Mouse (Mus musculus) layer of hippocampus, adult 18-20 months (tissue): Measurements from ENCODE around the gene Tgm6. TPM values are rescaled to one million over a fixed set of nuclear protein-coding genes. Genes with fewer than 3 reads are reported as not detected.

ENCODE experiments used
- DNase-seq, 2 experiments: peaks; one replicate each; pipeline ENCODE4 v3.0.0; 2022; ENCODE audit warnings: low spot score in 2 of 2
- long read RNA-seq: library from polyadenylated mRNA; stranded (forward); transcript quantifications from one replicate; pipeline ENCODE4 v2.0.0, GENCODE M21; 2021
- total RNA-seq, 2 experiments: library from RNA; stranded (reverse); gene quantifications; 2 replicates each; pipeline ENCODE4 v1.2.3; 2021

The Tgm6 gene
- under 1 TPM in 1 of 2 experiments, not detected in 1; 0.17 TPM for total RNA-seq
- long read RNA-seq, result 0 reads

DNA sequence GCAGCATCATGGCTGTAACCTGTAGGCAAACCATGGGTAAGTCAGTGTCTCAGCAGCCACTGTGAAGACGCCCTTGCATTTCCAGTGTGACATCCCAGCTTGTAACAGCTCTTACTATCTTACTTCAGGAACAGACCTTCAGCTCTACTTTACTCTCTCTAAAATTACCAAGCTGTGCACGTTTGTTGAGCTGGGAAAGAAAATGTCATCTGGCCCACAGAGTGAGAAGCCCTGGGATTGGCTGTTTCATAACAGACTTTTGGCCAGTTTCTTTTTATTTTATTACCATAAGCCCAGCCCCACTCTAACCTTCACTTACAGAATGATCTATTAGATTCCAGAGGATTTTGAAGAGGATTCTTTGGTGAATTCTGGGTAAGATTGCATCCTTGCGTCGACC, at the start of gene Tgm6:
Gene Tgm6 (plus strand): TSS at position 301 of the 400 bp plus-strand sequence.
- no peak for DNase-seq

DNA sequence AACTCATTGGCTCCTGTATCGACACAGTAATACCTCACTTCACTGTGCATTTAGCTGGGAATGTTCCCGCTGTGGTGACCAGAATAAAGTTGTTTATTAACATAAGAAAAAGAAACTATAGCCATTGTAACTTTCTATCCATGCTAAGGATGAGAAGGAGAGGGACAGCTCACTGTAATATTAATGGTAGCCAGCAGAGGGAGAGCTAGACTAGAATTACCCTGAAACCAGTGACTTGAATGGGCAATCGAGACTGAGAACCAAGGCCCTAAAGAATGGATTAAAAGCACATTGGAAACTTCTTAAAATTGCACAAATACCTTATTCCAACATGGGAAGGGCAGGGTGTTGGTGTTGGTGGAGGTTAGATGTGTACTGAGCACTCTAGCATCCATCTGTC, 44.0 kb upstream of the Tgm6 start:
- DNase-seq, result peak in 1 of 2 experiments; percentile 74

DNA sequence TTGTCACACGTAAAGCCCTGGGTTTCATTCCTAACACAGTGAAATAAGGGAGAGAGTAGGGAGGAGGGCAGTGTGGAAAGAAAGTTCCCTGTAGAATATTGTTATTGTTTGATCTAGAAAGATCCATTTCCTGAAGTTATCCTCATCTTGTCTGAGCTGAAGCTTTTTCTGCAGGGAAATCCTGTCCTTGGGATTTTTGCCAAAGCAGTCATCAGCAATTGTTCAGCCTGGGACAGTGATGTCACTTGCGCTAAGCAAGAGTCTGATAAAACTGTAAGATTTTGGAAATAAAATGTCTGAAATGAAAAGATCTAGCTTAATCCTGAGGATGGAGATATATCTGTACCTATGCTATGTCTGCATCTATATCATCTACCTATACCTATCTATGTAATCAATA, 41.8 kb upstream of the Tgm6 start:
- no peak for DNase-seq

DNA sequence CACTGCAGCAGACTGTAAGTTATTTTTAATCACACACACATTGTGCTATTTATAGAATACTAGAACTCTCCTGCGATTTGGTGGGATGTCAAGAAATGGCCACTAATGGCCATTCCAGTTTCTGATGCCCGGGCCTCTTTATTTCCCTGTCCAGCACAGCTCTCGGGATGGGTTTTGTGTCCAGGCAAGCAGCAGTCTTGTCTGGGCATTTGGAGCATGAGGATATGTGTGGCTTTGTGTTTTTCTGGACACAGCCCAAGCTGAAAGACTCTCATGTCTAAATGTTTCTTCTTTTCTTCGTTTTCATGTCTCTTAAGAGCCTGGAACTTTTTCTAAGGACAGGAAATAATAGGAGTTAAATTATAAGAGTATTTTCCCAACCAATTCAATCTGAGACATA, 588 bp downstream of the Tgm6 start:
- DNase-seq, result no peak

DNA sequence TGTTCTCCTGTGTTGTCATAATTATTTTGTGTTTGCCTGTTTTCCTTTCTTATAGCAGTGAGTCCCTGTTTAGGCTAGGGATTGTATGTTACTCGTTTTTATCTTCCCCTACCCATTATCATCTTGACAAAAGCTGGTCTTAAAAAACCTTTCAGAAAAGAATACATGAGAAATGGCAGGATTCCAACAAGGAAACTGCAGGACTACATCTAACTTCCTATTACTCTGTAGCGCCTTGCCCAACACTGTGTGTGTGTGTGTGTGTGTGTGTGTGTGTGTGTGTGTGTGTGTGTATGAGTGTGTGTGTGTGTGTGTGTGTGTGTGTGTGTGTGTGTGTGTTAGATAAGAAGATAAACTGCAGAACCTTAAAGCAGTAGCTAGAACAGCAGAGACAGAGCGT, 1.2 kb downstream of the Tgm6 start:
- no peak for DNase-seq

DNA sequence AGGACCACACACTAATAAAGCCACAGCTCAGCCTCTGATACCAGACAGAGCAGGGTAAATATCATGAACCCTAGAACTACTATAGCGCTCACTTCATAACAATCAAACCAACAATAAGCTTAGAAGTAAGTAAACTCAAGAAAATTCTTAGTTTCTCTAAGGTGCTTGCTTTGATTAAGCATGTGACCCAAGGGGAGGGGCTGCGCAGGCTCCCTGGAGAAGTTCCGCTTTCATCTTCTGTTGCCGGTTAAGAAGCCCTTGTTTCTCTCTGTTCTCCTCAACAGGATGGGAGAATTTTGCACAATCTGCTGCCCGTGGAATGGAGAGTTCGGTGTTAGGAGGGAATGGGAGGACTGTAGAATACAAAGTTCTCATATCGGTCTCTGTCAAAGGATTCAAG, 6.4 kb downstream of the Tgm6 start:
- DNase-seq, result no peak

DNA sequence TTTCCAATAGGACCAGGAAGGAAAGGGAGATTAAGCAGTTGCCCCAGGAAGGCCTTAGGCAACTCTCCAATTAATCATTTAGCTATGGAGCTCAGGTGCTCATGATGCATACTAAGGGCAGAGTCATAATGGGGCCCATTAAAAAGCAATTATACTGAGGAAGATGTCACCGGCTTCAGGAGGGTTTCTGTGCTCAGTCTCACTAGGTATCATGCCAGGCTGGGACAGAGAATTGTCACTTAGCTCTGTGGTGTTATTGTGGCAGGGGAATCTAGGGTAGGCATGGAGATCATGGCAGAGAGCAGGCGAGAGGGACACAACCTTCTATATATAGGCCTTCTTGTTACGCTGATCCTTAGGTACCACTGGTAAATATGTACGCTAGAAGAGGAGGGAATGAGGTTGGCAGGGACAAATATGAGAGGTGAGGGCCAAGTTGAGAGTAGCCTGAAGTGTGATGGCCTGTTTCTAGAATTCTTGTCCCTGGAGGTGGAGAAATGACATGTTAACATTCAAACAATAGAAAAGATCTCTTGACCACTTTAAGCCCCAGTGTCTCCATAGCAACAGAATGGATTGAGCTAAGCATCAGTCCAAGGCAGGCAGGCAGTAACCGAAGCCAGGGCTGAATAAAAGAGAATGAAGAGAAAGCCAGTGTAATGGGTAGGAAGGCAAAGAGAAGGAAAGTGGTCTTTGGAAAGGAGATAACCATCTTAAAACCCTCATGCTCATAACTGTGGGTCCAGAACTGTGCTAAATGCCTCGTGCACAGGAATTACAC, 13.3 kb downstream of the Tgm6 start:
- no peak for DNase-seq

DNA sequence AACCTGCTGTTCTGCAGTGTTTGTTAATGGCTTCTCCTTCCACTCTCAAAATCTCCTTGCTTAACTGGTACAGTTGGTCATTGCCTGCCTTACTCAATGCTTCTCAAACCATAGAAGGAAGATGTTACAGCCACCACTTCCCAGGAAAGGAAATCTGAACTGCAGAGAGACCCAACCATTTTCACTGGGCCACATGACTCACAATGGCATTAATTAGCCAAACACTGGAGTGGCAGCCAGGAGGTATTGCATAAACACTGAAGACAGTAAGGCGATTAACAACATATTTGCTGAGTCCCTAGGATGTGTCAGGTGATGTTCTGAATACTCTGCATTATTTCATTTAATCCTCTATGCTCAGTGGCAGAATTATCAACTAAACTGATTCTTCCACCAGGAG, 13.9 kb downstream of the Tgm6 start:
- no peak for DNase-seq

DNA sequence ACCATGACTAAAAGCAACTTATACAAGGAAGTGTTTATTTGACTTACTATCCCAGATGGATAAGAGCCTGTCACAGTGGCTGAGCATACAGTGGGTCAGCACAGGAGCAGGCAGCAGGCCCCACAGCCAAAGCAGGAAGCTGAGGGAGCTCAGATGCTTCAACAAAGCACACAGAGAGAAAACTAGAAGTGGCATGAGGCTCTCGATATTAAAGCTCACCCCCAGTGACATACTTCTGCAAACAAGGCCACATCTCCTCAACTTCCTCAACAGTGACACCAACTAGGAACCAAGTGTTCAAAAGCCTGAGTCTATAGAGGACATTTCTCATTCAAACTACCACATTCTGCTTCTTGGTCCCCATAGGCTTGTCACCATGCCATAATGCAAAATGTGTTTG, 17.5 kb downstream of the Tgm6 start:
- DNase-seq, result no peak

DNA sequence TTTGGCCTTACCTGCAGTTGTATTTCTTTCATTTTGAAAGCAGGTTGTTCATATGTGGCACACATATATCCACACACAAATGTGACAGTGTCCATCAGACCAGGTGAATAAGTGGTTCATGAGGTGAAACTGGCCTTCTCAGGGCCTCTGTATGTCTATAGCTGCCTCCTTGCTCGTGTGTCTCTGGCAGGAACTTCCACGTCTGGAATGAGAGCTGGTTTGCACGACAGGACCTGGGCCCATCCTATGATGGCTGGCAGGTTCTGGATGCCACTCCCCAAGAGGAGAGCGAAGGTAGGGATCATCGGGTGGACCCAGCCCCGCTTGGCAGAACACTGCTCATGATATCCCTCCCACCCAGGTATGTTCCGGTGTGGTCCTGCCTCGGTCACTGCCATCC, 30.8 kb downstream of the Tgm6 start:
- no peak for DNase-seq

DNA sequence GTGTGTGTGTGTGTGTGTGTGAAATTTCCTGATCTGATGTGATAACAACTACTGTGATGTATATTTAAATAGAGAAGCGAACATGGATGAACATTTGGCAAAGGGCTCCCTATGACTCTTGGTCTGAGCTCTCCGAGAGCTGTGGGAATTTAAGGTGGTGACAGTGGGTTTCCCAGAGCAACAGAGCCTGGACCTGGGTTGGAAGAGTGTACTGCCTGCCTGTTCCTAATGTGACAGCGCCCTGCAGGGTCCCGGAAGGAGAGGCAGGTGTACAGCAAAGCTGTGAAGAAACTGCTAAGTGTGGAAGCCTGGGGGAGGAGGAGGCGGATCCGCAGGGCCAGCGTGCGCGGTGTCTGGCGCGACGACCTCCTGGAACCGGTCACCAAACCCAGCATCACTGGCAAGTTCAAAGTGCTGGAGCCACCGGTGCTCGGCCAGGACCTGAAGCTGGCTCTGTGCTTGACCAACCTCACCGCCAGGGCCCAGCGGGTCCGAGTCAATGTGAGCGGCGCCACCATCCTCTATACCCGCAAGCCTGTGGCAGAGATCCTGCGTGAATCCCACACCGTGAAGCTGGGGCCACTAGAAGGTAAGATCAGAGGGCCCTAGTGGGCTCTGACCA, 32.6 kb downstream of the Tgm6 start:
- DNase-seq, result no peak

DNA sequence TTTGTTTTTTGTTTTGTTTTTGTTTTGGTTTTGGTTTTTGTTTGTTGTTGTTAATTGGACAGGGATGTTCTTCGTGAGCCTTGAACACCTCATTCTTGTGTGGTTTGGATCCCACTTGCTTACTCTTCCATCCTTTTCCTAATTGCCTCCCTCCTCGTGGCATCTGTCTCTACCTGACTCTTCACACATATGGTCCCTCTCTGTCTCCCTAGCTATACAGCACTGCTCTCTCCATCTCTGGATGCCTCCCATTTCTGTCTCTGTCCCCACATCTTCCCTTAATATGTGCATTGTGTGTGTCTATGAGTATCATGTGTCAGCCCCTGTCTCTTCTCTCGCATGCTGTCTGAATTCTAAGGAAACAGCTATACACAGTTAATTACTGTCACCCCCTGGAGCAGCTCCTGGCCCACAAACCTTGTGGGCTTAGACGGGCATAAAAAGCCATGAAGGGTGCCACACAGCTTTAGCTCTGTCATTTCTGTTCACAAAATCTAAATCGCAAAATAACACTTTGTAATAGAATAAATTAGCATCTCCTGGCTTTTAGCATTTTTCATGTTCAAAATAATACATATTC, 34.0 kb downstream of the Tgm6 start:
- no peak for DNase-seq

DNA sequence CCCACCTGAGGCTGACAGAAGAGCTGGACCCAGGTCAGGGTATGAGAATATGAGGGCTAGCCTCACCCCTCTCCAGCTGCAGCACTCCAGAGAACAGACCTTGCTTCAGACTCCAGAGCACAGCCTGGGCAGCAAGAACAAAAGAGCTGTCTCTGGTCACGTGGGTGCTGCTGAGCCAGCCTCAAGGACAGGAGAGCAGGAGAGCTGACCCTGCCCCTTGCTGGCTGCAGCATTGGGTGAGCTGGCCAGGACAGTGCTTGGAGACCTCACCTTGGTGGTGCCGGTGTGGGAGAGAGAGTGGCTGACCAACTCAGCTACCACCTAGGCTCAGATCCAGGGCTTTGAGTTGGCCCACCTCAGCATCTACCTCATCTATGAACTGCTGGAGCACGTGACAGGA, 43.0 kb downstream of the Tgm6 start:
- DNase-seq, result no peak

DNA sequence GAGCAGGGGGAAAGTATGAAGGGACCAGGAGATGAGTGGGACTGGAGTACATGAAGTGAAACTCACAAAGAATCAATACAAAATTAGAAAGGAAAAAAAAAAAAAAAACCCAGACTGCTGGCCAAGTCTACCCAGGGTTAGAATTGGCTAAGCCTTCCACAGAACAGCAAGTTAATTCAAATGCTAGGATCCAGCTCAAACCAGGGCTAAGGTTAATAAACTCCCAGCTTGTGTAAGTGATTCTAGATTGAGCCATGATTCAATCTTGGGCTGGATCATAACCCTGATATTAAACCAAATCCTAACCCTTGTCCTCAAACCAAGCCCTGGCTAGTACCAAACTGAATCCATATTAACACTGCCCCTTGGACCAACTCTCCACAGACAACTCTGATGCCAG, 43.6 kb downstream of the Tgm6 start:
- DNase-seq, result no peak

DNA sequence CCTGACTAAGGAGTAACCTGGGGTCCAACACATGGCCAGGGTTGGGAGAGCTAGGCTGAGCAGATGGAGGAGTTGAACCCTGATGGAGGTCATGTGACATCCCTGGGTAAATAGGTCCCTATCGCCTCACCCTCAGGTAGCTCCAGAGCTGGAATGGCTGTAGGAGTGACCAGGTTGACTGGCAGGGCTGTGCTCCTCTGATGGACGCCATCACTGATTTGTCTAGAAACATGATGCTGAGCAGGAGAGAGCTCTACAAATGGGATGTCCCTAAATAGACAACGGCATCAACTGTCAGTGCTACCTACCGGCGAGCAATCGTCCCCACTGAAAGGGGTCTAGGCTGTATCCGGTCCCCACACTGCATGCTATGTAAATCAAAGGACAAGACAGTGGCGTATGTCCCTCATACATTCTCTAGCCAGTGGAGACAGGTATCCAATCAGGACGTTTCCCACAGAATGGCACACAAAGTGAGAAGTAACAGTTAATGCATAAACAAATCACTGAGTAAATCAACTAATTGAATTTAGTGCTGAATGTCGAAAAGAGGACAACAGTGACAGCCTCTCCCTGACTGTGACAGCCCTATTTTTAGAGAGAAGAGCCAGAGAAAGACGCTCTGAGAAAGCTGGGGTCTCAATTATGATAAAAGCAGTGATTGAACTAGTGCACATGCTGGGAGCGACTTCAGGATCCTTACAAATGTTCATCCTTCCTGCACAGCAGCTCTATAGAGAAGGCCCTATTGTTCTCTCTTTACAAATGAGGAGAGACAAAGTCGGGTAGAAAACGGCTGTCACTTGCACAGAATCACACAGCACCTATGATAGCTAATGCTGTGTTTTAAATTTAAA, 45.2 kb downstream of the Tgm6 start:
- DNase-seq, result no peak

DNA sequence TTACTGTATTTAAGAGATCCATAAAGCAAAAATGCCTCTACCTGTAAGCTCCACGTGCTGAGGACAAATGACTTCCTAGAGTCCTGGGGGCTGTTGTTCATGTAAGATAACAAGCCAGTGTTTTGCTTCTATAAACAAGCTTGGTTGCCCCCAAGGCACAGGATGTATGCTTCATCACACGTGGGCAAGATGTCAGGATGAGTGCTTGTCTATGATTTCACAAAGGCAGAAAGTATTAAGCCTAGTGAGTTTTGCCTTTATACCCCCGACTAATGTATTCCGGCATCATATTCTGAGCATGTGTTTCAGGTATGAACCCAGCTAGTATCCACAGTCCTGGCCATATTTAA, 45.8 kb downstream of the Tgm6 start:
- DNase-seq, result no peak

DNA sequence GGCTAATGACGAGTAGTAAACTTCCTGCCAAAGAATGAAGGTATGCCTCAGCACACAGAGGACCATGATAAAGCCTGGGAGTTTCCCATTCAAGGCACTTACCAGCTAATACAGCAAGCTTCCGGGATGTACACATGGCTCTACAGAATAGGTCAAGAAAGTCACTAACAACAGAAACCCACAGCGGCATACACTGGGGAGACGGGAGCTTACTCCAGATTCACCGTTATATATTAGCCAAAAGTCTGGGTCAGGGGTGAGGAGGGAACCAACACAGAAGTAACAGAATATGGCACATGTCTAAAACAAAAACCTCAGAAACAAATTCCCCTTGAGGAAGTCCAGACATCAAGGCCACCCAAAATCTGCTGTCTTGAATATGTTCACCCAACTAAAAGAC, 50.5 kb downstream of the Tgm6 start:
- no peak for DNase-seq

DNA sequence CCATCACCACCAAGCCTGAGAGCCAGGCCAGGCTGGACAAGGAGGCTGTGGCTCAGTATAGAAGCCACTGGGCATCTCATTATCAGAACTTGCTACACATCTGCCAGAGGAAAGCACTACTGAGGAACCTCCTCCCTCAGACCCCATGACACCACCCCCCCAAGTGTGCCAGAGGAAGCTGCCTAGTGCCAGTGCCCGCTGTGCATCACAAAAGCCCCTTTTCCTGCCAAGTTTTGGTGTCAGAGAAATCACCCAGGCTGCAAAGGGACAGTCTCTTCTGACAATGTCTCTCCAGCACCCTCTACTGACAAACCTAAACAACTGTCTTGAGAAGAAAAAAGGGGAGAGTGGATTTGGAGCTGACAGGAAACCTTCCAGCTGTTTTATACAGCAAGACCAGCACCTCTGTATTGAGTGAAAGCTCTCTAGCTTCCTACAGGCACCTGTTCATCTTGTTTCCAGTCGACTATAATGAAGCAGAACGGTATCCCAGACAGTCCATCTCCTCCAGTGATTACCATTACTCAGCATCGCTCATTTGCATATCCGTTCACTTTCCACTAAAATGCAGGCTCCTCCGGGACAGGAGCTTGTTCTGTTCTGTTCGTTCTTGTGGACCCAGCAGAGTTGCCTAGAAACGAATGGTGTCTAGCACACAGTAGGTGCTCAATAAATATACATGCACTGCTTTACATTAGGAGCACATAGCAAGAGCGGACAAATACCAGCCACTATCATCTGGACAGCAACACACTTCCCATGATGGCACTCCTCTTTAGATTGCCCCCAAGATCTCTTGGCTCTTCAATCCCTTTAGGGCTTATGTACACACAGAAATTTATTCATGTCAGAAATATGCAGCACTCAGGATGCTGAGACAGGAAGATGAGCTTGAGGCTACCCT, 54.3 kb downstream of the Tgm6 start:
- peak; percentile 27 to 71 for DNase-seq

DNA sequence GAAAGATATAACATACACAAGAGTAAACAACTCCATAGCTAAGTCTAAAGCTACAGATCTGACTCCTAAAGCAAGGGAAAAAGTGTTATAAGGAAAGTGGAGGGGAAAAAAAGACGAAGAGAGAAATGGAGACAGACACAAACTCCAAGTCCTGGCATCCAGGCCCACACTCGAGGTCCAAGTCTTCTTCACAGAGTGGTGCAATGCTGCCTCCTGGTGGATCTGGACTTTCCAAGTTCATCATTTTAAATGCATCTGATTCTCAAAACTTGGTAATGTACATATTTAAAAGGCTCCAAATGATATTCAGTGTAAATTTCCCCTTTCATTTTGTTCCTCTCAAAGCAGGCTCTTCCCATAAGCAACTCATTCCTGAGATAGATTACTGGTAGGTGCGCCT, 55.6 kb downstream of the Tgm6 start:
- DNase-seq, result peak; percentile 48 to 81

DNA sequence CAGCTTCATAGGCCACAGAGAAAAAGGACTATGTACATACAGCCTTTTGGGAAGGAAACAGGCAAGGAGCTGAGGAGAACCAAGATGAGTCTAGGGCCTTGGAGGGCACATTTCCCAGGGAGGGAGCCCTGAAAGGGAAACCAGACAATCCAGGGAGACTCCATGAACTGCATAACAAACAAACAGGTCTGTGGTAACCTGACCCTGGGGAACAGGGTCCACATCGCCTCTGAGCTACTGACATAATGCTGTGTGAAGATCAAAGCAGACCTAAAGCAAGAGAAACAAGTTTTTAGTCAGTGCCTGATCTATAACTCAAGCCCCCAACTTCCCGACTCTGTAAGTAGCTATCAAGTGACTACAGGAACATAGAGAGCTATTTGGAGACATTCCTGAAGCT, 59.5 kb downstream of the Tgm6 start:
- DNase-seq, result no peak

DNA sequence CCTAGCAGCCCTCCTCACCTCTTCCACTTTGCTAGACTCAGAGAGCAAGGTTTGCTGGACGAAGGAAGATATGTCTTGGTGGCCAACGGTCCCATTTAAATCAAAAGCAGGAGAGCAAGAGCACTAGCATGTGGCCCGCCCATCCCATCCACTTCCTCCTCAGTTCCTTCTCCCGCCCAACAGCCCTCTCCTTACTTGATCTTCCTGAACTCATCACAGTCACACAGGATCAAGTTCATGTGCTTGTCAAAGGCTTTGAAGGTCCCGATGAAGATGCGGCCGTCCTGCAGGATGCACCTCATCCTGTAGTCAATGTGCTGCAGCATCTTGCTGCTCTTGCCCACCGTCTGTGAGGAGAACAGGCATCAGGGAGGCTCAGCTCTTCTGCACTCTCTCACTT, 64.6 kb downstream of the Tgm6 start:
- DNase-seq, result no peak
